15 mouse cellular contexts compared by ENCODE assay signal in genomic region chr9:101052691-101053090, GRCm38 (mm10).
"Had no signal": no experiment of that assay in that cellular context is flagged by ENCODE, and none has a peak within 500 bp of the region (broad histone marks: within the 10 kb centered on the region; RNA-seq: fewer than 3 reads in every experiment).

No protein-coding gene starts in this region.

- H3K4me1 ChIP-seq: midbrain, embryonic 10.5 days; midbrain, embryonic 12.5 days; neural tube, embryonic 13.5 days; neural tube, embryonic 15.5 days; stomach, embryonic 15.5 days had no signal

- H3K27ac ChIP-seq: midbrain, embryonic 10.5 days; midbrain, embryonic 12.5 days; neural tube, embryonic 13.5 days; neural tube, embryonic 15.5 days; stomach, embryonic 15.5 days had no signal

- ATAC-seq: midbrain, embryonic 16.5 days had no signal

- H3K36me3 ChIP-seq: midbrain, embryonic 10.5 days; midbrain, embryonic 12.5 days; neural tube, embryonic 13.5 days; neural tube, embryonic 15.5 days; stomach, embryonic 15.5 days had no signal

- DNase-seq: lung, adult 18-20 months; lung, embryonic 14.5 days; lung, postnatal 10 days; lung, postnatal 4 days; midbrain, embryonic 14.5 days; right cerebral cortex, postnatal 14 days; thymus, postnatal 14 days; thymus, postnatal 36 days had no signal

- H3K9ac ChIP-seq: lung, embryonic 14.5 days; midbrain, embryonic 12.5 days; neural tube, embryonic 13.5 days; neural tube, embryonic 15.5 days; stomach, embryonic 15.5 days had no signal

- H3K4me2 ChIP-seq: lung, embryonic 14.5 days; midbrain, embryonic 12.5 days; neural tube, embryonic 13.5 days; neural tube, embryonic 15.5 days; stomach, embryonic 15.5 days had no signal

- H3K9me3 ChIP-seq: midbrain, embryonic 10.5 days; midbrain, embryonic 12.5 days; neural tube, embryonic 13.5 days; neural tube, embryonic 15.5 days; stomach, embryonic 15.5 days had no signal

- H3K4me3 ChIP-seq: midbrain, embryonic 10.5 days; midbrain, embryonic 12.5 days; myocyte; neural tube, embryonic 13.5 days; neural tube, embryonic 15.5 days; stomach, embryonic 15.5 days had no signal

- H3K27me3 ChIP-seq: midbrain, embryonic 12.5 days; neural tube, embryonic 13.5 days; neural tube, embryonic 15.5 days; stomach, embryonic 15.5 days had no signal
